Mouse (Mus musculus) gonadal fat pad, adult 2 months (tissue): ENCODE data around the gene Gng8. TPM values are rescaled to one million over a fixed set of nuclear protein-coding genes. Genes with fewer than 3 reads are reported as not detected.

Experiments used
- DNase-seq: peaks from one replicate; pipeline ENCODE4 v3.0.0-alpha.2; 2012; ENCODE audit warnings: low read depth
- polyA plus RNA-seq: library from polyadenylated mRNA; depleted of rRNA; stranded (reverse); fragments of >200 nt; gene quantifications from 2 replicates; pipeline ENCODE4 v1.2.3, GENCODE M21; 2012

Gng8 gene
- polyA plus RNA-seq, 1 experiment = 15.3 TPM

DNA sequence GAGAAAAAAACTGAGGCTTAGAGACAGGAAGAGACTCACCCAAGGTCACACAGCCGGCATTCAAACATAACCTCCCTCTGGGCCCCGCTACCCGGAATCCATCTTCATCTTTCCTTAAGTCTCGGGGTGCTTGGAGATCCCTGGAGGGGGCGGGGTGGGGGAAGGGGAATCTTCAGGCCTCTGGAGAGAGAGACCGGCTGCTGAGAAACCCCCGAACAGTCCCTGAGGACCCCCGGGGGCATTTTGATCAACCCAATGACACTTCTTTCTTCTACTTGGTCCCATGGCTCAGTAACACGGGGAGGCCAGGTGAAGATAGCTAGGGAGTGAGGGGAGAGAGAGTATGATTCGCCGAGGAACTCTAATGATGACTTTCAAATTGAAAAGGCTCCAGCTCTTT is 15.6 kb upstream of the Gng8 start:
- no peak for DNase-seq

- no peak for DNase-seq
Observed at GRCm38 (mm10) chr7:16876608-16877007, 15.0 kb upstream of the Gng8 start.

DNA sequence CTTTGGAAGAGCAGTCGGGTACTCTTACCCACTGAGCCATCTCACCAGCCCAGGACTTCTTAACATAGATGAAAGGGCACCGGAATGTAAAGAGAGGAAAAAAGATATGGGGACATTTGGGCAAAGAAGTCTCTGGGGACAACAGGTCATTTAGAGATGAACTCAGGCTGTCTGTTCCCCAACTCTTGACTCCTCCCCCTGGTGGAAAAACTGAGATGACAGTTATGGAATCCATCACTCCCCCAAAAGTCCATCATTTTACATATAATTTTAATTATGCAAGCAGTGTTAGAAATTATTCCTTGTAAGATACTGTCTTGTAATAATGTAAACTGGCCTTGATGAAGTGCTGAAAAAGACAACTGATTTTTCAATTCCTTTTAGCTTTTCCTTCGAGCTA is 13.9 kb upstream of the Gng8 start:
- DNase-seq = no peak

DNA sequence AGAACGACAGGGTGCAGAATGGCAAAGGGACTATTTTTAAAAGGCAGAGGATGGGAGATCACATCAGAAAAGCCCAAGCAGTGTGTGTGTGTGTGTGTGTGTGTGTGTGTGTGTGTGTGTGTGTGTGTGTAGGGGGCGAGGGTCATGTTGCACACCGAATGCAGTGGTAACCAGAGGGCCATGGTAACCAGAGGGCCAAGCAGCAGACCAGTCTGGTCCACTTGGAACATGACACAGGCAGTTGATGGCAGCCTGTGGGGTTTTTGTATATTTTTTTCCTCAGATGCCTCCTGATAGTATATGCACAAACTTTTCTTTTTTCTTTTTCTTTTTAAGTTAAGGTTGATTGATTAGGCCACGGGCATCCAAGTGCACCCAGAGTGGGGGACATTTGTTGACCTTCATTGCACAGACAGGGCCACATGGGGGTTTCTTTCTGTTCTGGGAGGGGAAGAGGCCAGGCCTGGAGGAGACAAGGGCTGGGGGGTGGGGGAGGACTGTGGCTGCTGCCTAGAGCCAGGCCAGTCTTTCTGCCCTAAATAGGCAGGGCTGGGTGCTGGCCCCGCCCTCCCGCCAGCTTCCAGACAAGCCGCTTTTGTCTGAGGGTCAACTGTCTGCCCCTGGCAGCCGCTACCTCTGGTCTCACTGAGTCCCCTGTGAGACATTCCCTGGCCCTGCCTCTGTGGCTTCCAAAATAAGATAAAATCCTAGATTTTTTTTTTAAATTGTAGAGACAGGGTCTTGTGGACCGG is 11.6 kb upstream of the Gng8 start:
- no peak for DNase-seq

DNA sequence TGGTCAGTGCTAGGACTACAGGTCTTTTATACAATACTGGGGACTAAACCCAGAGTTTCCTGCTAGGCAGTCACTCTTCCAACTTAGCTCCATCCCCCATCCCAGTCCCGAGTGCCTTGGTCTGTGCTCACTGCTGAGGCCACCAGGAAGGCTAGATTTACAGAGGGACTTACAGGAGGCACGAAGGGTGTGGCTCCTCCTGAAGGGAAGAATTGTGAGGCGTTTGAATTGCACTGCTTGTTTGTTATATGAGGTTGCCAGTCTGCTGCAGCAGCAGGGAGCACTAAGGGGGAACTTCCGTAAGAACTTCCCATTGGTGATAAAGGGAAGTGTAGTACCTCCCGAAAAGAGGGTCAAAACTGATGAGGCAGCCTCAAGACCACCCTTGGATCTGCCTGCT is 11.0 kb upstream of the Gng8 start:
- no peak for DNase-seq

DNA sequence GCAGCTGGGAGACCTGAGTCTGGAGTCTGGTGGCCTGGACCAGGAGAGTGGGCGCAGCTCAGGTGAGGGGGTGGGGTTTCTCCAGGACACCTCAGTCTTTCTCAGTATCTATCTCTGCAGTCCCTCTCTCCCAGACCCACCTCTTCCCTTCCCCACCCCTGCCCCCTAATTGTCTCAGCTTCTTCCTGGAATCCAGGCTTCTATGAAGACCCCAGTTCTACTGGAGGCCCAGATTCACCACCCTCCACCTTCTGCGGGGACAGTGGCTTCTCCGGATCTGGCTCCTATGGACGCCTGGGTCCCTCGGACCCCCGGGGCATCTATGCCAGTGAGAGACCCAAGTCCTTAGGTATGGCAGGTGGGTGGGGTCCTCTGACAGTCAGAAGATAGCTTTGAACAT is 8.4 kb upstream of the Gng8 start:
- DNase-seq = no peak

- DNase-seq = no peak
Observed at GRCm38 (mm10) chr7:16884334-16884733, 7.3 kb upstream of the Gng8 start.

DNA sequence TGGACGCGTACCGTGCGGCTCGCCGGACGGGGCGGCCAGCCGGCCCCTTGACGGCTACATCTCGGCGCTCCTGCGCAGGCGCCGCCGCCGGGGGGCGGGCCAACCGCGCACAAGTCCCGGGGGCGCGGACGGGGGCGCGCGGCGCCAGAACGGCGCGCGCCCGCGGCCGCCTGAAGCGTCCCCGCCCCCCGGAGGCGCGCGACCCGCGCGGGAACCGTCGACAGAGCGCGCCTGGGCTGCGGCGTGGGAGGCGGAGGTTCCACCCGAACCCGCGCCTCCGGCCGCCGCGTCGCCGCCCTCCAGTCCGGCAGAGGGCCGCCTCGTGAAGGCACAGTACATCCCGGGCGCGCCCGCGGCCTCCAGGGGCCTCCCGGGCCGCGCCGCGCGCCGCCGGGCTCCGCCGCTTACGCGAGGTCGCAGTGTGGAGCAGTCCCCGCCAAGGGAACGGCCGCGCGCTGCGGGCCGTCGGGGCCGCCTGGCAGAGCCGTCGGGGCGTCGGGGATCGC is 6.3 kb upstream of the Gng8 start:
- DNase-seq = no peak

DNA sequence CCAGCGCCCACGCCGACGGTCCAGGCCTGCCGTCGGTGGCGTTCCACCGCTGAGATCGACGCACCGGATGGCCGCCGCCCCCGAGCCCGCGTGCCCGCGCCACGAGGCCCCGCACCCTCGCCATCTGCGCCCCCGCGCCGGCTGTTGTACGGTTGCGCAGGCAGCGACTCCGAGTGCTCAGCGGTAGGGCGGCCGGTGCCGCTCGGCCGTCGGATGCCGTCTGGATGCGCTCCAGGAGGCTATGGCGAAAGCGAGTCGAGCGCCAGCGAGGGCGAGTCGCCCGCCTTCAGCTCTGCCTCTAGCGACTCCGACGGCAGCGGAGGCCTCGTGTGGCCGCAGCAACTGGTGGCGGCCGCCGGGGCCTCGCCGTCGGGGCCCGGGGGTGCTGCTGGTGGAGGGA is 5.7 kb upstream of the Gng8 start:
- no peak for DNase-seq

DNA sequence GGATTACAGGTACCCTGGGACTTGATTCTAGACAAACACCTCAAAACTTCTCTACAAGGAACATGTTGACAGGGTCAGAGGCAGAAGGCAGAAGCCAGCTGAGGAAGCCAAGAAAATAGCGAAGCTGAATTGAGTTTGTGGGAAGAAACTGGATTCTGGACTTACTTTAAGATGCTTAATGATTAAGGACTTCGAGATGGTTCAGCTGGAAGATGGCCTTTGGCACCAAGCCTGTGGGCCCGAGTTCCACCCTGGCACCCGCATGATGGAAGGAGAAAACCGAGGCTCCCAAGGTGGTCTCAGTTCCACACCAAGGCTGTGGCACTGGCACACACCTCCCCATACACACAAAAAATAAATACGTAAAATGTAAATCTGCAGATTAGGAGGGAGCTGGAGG is 1.1 kb upstream of the Gng8 start:
- no peak for DNase-seq

GRCm38 (mm10) chr7:16890944-16891343 is 642 bp upstream of the Gng8 start:
- DNase-seq = no peak

DNA sequence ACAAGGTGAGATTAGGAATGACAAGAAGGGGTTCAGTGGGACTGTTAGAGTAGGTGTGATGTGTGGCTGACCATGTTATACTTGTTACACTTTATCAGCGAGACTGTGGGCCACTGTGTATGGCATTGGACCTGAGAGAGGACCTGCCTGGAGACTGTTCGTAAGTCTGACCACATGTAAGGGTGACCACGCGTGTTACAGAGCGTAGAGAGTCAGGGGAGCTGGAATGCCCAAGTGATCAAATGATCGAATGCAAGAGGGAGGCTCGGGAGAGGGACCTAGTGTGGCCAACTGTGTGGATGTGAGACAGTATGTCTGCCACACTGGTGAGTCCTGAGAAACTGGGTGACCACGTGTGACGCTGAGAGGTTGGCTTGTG is 755 bp downstream of the Gng8 start:
- DNase-seq = no peak

DNA sequence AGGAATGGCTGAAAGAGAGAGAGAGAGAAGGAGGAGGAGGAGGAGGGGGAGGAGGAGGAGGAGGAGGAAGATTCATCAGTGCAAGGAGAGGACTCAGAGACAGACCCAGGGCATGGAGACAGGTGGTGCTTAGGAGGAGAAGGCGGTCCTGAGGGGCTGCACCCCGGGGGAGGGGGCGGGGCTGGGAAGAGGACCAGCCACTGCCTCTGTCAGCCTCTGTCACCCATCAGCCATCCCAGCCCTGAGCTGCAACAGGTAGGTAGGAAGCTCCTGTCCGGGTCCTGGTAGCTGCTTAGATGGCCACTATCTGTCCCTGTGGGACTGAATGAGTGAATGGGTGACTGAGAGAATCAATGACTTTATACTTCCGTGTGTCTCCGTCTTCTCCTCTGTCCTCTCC is 2.0 kb downstream of the Gng8 start:
- no peak for DNase-seq

- no peak for DNase-seq
Observed at GRCm38 (mm10) chr7:16894279-16894678, 2.7 kb downstream of the Gng8 start.

DNA sequence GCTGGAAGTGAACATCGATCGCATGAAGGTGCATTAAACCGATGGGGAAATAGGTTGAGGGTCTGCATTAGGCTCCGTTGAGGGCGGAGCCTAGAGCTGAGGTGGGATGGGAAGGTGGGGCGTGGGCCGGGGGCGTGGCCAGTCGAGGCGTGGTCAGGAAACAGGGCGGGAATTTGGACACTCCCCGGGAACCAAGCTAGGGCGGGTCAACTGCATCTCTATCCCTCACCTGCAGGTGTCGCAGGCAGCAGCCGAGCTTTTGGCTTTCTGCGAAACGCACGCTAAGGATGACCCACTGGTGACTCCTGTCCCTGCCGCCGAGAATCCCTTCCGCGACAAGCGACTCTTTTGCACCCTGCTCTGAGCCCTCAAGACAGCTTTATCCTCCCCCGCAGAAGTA is 3.4 kb downstream of the Gng8 start:
- no peak for DNase-seq

GRCm38 (mm10) chr7:16895511-16895910 is 3.9 kb downstream of the Gng8 start:
- no peak for DNase-seq

DNA sequence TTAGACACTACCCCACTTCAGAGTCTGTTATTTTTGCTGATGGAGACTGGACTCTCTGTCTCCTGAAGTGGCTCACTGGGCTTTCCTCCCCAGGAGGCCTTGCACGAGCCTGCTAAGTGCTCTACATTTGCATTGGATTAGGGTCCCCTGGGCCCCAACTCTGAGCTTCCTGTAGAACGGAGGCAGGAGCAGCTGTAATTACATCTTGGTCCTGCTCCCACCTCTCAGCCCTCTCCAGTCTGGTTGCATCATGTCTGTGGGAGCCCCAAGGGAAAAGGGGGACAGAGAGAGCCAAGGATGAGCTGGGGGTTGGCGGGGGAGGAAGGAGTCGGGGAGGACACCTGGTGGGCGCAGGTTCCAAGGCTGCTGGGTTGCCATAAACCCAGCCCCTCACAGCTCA is 8.9 kb downstream of the Gng8 start:
- no peak for DNase-seq

GRCm38 (mm10) chr7:16903439-16903955 is 11.9 kb downstream of the Gng8 start:
- no peak for DNase-seq

- DNase-seq = no peak
Observed at GRCm38 (mm10) chr7:16904120-16904675, 12.6 kb downstream of the Gng8 start.

DNA sequence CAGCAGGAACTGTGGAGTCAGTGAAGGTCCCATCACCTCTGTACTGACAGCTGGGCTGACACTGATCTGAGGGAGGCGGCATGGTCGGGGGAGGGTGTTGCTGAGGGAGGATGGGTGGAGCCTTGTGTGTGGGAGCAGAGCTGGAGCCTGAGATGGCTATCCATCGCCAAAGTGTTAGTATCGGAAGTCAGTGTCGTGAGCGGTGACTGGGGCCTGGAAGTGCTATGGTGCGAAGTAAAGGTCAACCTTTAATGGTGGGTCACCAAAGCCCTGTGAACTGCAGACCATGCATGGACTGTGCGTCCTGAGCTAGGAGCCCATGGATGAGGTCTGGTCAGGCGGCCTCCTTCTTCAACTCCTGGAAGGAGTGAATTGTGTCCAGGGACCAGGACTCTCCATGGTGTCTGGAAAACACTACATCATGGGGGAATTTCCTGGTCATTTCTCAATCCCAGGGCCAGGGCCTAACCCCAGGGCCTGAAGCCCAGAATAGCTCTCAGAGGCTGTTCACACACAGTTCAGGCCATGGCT is 14.0 kb downstream of the Gng8 start:
- DNase-seq = no peak

GRCm38 (mm10) chr7:16906281-16906680 is 14.7 kb downstream of the Gng8 start, which contains the start of gene Ptgir:
Ptgir (plus strand) TSS chr7:16906490.
- no peak for DNase-seq

DNA sequence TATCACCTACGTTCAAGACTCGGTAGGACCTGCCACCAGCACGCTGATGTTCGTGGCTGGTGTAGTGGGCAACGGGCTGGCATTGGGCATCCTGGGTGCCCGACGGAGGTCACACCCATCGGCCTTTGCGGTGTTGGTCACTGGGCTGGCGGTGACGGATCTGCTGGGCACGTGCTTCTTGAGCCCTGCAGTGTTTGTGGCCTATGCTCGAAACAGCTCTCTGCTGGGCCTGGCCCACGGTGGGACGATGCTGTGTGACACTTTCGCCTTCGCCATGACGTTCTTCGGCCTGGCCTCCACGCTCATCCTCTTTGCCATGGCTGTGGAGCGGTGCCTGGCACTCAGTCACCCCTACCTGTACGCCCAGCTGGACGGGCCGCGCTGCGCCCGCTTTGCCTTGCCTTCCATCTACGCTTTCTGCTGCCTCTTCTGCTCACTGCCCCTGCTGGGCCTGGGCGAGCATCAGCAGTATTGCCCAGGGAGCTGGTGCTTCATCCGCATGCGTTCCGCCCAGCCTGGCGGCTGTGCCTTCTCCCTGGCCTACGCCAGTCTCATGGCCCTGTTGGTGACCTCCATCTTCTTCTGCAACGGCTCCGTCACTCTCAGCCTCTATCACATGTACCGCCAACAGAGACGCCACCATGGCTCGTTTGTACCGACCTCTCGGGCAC is 15.4 kb downstream of the Gng8 start:
- no peak for DNase-seq

DNA sequence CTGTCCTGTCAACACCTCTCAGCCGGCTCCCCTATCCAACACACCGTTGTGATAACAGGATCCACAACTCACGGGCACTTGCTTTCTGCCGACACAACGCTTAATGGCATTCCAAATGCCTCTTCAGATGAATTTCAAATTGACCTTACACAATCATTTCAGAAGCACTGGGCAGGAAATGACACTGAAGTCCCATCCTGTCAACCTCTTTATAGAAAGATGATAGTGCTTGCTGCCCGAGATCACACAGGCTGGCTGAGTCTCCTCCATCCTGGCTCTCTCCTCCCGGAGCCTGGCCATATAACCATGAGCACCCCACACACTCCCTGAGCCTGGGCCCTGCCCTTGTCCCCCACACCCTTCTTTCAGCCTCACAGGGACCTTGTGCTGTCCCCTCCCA is 16.3 kb downstream of the Gng8 start:
- no peak for DNase-seq
